Mouse (Mus musculus) cerebellum, adult 2 months (tissue): ENCODE results near the gene Enc1.

ENCODE experiments used
- CTCF ChIP-seq: fragments of 200-500 bp; IDR thresholded peaks from 2 replicates; pipeline ENCODE4 v1.5.1; 2011; ENCODE audit warnings: low read depth, mild to moderate bottlenecking, control low read depth, low read length, moderate library complexity, borderline replicate concordance; ENCODE audit not compliant: insufficient read depth
- POLR2A ChIP-seq: fragments of 200-500 bp; IDR thresholded peaks from 2 replicates; pipeline ENCODE4 v1.6.1; 2011; ENCODE audit warnings: low read length, control low read depth, borderline replicate concordance; ENCODE audit not compliant: insufficient read depth

DNA sequence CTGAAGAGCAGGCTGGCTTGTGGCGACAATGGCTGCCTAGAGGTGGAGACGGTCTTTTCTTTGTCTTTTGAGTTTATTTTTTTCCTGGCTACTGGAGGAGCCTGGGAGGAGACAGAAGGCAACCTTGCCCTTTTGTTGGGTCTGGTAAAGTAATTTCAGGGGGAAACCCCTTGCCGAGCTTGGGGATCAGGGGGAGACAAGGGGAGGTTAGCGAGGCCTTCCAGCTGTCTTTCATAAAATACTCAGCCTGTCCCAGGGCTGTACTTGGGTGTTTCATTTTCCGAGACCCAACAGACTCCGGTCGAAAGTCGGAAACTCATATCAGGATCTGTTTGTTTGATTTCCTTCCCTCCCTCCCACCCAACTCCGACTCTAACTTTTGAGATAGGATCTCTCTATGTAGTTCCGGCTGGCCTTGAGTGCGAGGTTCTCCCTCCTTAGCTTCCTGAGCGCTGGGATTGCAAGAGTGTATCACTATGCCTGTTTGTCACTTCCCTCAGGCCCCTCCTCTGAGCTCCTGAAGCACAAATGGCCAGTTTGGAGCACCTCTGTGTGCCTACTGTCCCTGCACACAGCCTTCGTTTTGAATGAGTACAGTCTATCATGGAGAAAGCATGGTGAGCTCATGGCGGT lies 56.6 kb downstream of the Enc1 start:
- TF ChIP-seq POLR2A (no peak), CTCF (no peak)
